Mouse (Mus musculus) CH12.LX (cell line): Measurements from ENCODE around the gene 1700017D01Rik.
"Not testable (repeated sequence)": the region's sequence is repeated elsewhere in the genome, so short reads cannot be mapped to it uniquely, and the experiment has no call there.

Experiments used
- BHLHE40 ChIP-seq: IDR thresholded peaks from 2 replicates; pipeline ENCODE4 v1.6.1; 2011; ENCODE audit warnings: mild to moderate bottlenecking, low read depth, low read length, improper control_type of control experiment
- CTCF ChIP-seq, 2 experiments: IDR thresholded peaks in 1 of 2; conservative IDR thresholded peaks in 1 of 2; 2 replicates each; pipeline ENCODE4 v1.5.1; 2011 to 2012; ENCODE audit warnings: low read depth in 2 of 2, low read length in 2 of 2, improper control_type of control experiment in 1 of 2, inconsistent platforms in 1 of 2, mild to moderate bottlenecking in 1 of 2, moderate library complexity in 1 of 2
- HCFC1 ChIP-seq: IDR thresholded peaks from 2 replicates; pipeline ENCODE4 v1.6.1; 2012; ENCODE audit warnings: low read depth, mild to moderate bottlenecking, inconsistent platforms, low read length, improper control_type of control experiment
- KAT2A ChIP-seq: IDR thresholded peaks from 2 replicates; pipeline ENCODE4 v1.6.1; 2012; ENCODE audit warnings: low read length, improper control_type of control experiment, inconsistent platforms; ENCODE audit not compliant: insufficient replicate concordance
- MAFK ChIP-seq: IDR thresholded peaks from 2 replicates; pipeline ENCODE4 v1.6.1; 2011; ENCODE audit warnings: low read length, improper control_type of control experiment; ENCODE audit not compliant: insufficient replicate concordance
- MAZ ChIP-seq: IDR thresholded peaks from 2 replicates; pipeline ENCODE4 v1.6.1; 2012; ENCODE audit warnings: low read depth, mild to moderate bottlenecking, inconsistent platforms, low read length, improper control_type of control experiment, moderate library complexity
- MYC ChIP-seq: IDR thresholded peaks from 2 replicates; pipeline ENCODE4 v1.6.1; 2011; ENCODE audit warnings: low read depth, mild to moderate bottlenecking, improper control_type of control experiment, low read length
- POLR2A ChIP-seq: IDR thresholded peaks from 2 replicates; pipeline ENCODE4 v1.6.1; 2011; ENCODE audit warnings: low read depth, mild to moderate bottlenecking, improper control_type of control experiment, low read length
- POLR2AphosphoS2 ChIP-seq: IDR thresholded peaks from 2 replicates; pipeline ENCODE4 v1.6.1; 2011; ENCODE audit warnings: low read depth, low read length, improper control_type of control experiment
- RCOR1 ChIP-seq: conservative IDR thresholded peaks from 2 replicates; pipeline ENCODE4 v1.6.1; 2012; ENCODE audit warnings: low read depth, mild to moderate bottlenecking, inconsistent platforms, low read length, improper control_type of control experiment
- USF1 ChIP-seq: IDR thresholded peaks from 2 replicates; pipeline ENCODE4 v1.6.1; 2014; ENCODE audit warnings: low read depth, mild to moderate bottlenecking, inconsistent platforms, low read length, improper control_type of control experiment
- ZKSCAN1 ChIP-seq: IDR thresholded peaks from 2 replicates; pipeline ENCODE4 v1.6.1; 2012; ENCODE audit warnings: low read depth, inconsistent platforms, low read length, improper control_type of control experiment, borderline replicate concordance
- ZNF384 ChIP-seq: IDR thresholded peaks from 2 replicates; pipeline ENCODE4 v1.6.1; 2012; ENCODE audit warnings: low read depth, low read length, improper control_type of control experiment, inconsistent platforms

DNA sequence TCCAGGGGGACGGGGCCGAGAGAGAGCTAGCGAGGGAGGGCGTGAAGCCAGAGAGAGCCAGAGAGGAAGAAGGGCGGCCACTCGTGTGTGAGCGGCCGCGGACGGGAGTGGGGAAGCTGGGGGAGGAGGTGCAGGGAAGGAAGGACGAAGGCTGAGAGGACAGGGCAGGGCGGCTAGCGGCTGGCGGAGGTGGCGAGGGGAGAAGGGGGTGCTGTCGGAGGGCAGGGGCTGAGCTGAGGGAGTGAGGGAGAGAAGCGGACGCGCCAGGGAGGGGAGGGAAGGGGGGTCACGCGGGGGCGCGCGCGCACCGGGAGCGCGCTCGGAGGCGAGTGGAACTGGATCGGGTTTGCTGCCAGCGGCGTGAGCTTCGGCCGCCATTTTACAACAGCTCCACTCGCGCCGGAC is 9.7 kb downstream of the 1700017D01Rik start:
- TF ChIP-seq RCOR1; CTCF (conservative IDR thresholded peaks at IDR 0.05 in 1 of 2, IDR thresholded peaks at IDR 0.05 in 1 of 2; ENCODE audit: low read depth in 2 of 2, low read length in 2 of 2); POLR2A; MAFK; HCFC1; BHLHE40; MYC; USF1; POLR2AphosphoS2; MAZ; KAT2A; ZKSCAN1; ZNF384: not testable (repeated sequence)
